Mouse (Mus musculus): ENCODE data around the gene Smoc1.

Gene Smoc1

GRCm38 (mm10) chr12:81128693-81129092, 102.1 kb downstream of the Smoc1 start:
- in situ Hi-C loops (cut with MseI, MboI), result no loop called here

- in situ Hi-C loops (cut with MseI, MboI), result no loop called here
These were observed 104.1 kb downstream of the Smoc1 start for GRCm38 (mm10) chr12:81130692-81131091.

- in situ Hi-C loops (cut with MseI, MboI), result no loop called here
These were observed 104.5 kb downstream of the Smoc1 start for GRCm38 (mm10) chr12:81131114-81131513.

GRCm38 (mm10) chr12:81133055-81133665, 106.6 kb downstream of the Smoc1 start:
- in situ Hi-C loops (cut with MseI, MboI), result no loop called here

GRCm38 (mm10) chr12:81138217-81138616, 111.6 kb downstream of the Smoc1 start:
- in situ Hi-C loops (cut with MseI, MboI), result no loop called here

- in situ Hi-C loops (cut with MseI, MboI), result no loop called here
These were observed 112.9 kb downstream of the Smoc1 start for GRCm38 (mm10) chr12:81139463-81139862.

- in situ Hi-C loops (cut with MseI, MboI), result no loop called here
These were observed 114.2 kb downstream of the Smoc1 start for GRCm38 (mm10) chr12:81140594-81141328.

- in situ Hi-C loops (cut with MseI, MboI), result no loop called here
These were observed 114.7 kb downstream of the Smoc1 start for GRCm38 (mm10) chr12:81141329-81141711.

- in situ Hi-C loops (cut with MseI, MboI), result no loop called here
These were observed 115.6 kb downstream of the Smoc1 start for GRCm38 (mm10) chr12:81142231-81142630.

GRCm38 (mm10) chr12:81144201-81144600, 117.6 kb downstream of the Smoc1 start:
- in situ Hi-C loops (cut with MseI, MboI), result no loop called here

- in situ Hi-C loops (cut with MseI, MboI), result no loop called here
These were observed 120.0 kb downstream of the Smoc1 start for GRCm38 (mm10) chr12:81146417-81147180.

GRCm38 (mm10) chr12:81147956-81148355, 121.3 kb downstream of the Smoc1 start:
- in situ Hi-C loops (cut with MseI, MboI), result no loop called here

- in situ Hi-C loops (cut with MseI, MboI), result no loop called here
These were observed 124.3 kb downstream of the Smoc1 start for GRCm38 (mm10) chr12:81150917-81151316.

GRCm38 (mm10) chr12:81152082-81152481, 125.5 kb downstream of the Smoc1 start:
- in situ Hi-C loops (cut with MseI, MboI), result no loop called here

- in situ Hi-C loops (cut with MseI, MboI), result no loop called here
These were observed 129.1 kb downstream of the Smoc1 start for GRCm38 (mm10) chr12:81155675-81156074.

- in situ Hi-C loops (cut with MseI, MboI), result no loop called here
These were observed 130.2 kb downstream of the Smoc1 start for GRCm38 (mm10) chr12:81156841-81157240.

GRCm38 (mm10) chr12:81159947-81160346, 133.3 kb downstream of the Smoc1 start:
- in situ Hi-C loops (cut with MseI, MboI), result no loop called here

GRCm38 (mm10) chr12:81160425-81160824, 133.8 kb downstream of the Smoc1 start:
- in situ Hi-C loops (cut with MseI, MboI), result no loop called here

GRCm38 (mm10) chr12:81160831-81161230, 134.2 kb downstream of the Smoc1 start:
- in situ Hi-C loops (cut with MseI, MboI), result no loop called here

GRCm38 (mm10) chr12:81161282-81161681, 134.7 kb downstream of the Smoc1 start:
- in situ Hi-C loops (cut with MseI, MboI), result no loop called here

- in situ Hi-C loops (cut with MseI, MboI), result no loop called here
These were observed 136.5 kb downstream of the Smoc1 start for GRCm38 (mm10) chr12:81163131-81163530.

- in situ Hi-C loops (cut with MseI, MboI), result no loop called here
These were observed 137.0 kb downstream of the Smoc1 start for GRCm38 (mm10) chr12:81163566-81163965.

GRCm38 (mm10) chr12:81166092-81166491, 139.5 kb downstream of the Smoc1 start:
- in situ Hi-C loops (cut with MseI, MboI), result no loop called here

Measured in mouse trophoblast stem cell (cell line).